12 mouse cellular contexts compared by ENCODE assay signal in genomic region chr13:110683259-110684041, GRCm38 (mm10).
DNase-seq lines count a peak whose midpoint lies in the region; ATAC-seq and TF ChIP-seq lines count a peak whose summit lies in the region.
"Had no signal": no experiment of that assay in that cellular context is flagged by ENCODE, and none has a peak within 500 bp of the region (broad histone marks: within the 10 kb centered on the region; RNA-seq: fewer than 3 reads in every experiment).

No protein-coding gene starts in this region.

- no peak overlapping the region for H3K4me2 ChIP-seq in intestine, postnatal 0 days (replicated peaks; ENCODE audit: low read depth)
- H3K4me2 ChIP-seq in lung, postnatal 0 days (replicated peaks; ENCODE audit: low read depth, low read length) = no peak overlapping the region
- H3K4me2 ChIP-seq: embryonic facial prominence, embryonic 12.5 days; limb, embryonic 15.5 days; midbrain, embryonic 12.5 days had no signal

- no peak for ATAC-seq in intestine, postnatal 0 days
- peak; percentile 90 for ATAC-seq in lung, postnatal 0 days
- ATAC-seq: inflammation-experienced regulatory T-cells, adult 6 months had no signal

- H3K27me3 ChIP-seq in intestine, postnatal 0 days (replicated peaks; ENCODE audit: control insufficient read depth, insufficient read depth, low read length) = no peaks in the 10 kb centered on the region
- no peaks in the 10 kb centered on the region for H3K27me3 ChIP-seq in lung, postnatal 0 days (replicated peaks; ENCODE audit: insufficient read depth, low read length)
- no peaks in the 10 kb centered on the region; the same call in 1 of the 2 replicates for H3K27me3 ChIP-seq in cerebellum, adult 2 months (ENCODE audit: control insufficient read depth, insufficient read depth, low read length)
- H3K27me3 ChIP-seq: embryonic facial prominence, embryonic 12.5 days; limb, embryonic 15.5 days had no signal

- H3K9ac ChIP-seq in intestine, postnatal 0 days (ENCODE audit: low read depth, low read length) = no peak overlapping the region
- no peak overlapping the region for H3K9ac ChIP-seq in lung, postnatal 0 days (replicated peaks; ENCODE audit: low read depth)
- H3K9ac ChIP-seq: embryonic facial prominence, embryonic 12.5 days; limb, embryonic 15.5 days; midbrain, embryonic 12.5 days had no signal

- H3K4me3 ChIP-seq in intestine, postnatal 0 days (ENCODE audit: low read depth, low read length) = no peak overlapping the region
- H3K4me3 ChIP-seq in lung, postnatal 0 days (ENCODE audit: low read depth, low read length) = no peak overlapping the region
- H3K4me3 ChIP-seq in cerebellum, adult 2 months (replicated peaks; ENCODE audit: insufficient read depth, low read depth, low read length) = no peak overlapping the region
- H3K4me3 ChIP-seq: embryonic facial prominence, embryonic 12.5 days; limb, embryonic 15.5 days; midbrain, embryonic 12.5 days had no signal

- peak; percentile 97 for TF ChIP-seq EP300 in lung, postnatal 0 days (IDR thresholded peaks at IDR 0.05)

- H3K36me3 ChIP-seq in intestine, postnatal 0 days (ENCODE audit: control insufficient read depth, insufficient read depth) = no peaks in the 10 kb centered on the region
- no peaks in the 10 kb centered on the region for H3K36me3 ChIP-seq in lung, postnatal 0 days (ENCODE audit: insufficient read depth, low read length)
- H3K36me3 ChIP-seq: embryonic facial prominence, embryonic 12.5 days; limb, embryonic 15.5 days; midbrain, embryonic 12.5 days had no signal

- H3K4me1 ChIP-seq in intestine, postnatal 0 days (replicated peaks; ENCODE audit: control insufficient read depth, insufficient read depth, low read length) = no peaks in the 10 kb centered on the region
- no peaks in the 10 kb centered on the region; the same call in 1 of the 2 replicates for H3K4me1 ChIP-seq in lung, postnatal 0 days (ENCODE audit: insufficient read depth, low read depth, low read length)
- no peaks in the 10 kb centered on the region for H3K4me1 ChIP-seq in cerebellum, adult 2 months (ENCODE audit: control insufficient read depth, insufficient read depth, low read length)
- H3K4me1 ChIP-seq: embryonic facial prominence, embryonic 12.5 days; limb, embryonic 15.5 days; midbrain, embryonic 12.5 days had no signal

- WGBS in intestine, postnatal 0 days = 69% methylated on average over 11 of the region's 11 CpGs
- WGBS in lung, postnatal 0 days = 46% methylated on average over 11 of the region's 11 CpGs
- WGBS in cerebellum, adult 2 months = 90% methylated on average over 11 of the region's 11 CpGs

- no peak overlapping the region for H3K27ac ChIP-seq in intestine, postnatal 0 days (ENCODE audit: low read depth, low read length)
- H3K27ac ChIP-seq in lung, postnatal 0 days (ENCODE audit: low read length) = no peak overlapping the region; the same call in 1 of the 2 replicates
- no peak overlapping the region for H3K27ac ChIP-seq in cerebellum, adult 2 months (ENCODE audit: insufficient read depth, low read length)
- H3K27ac ChIP-seq: embryonic facial prominence, embryonic 12.5 days; limb, embryonic 15.5 days; midbrain, embryonic 12.5 days had no signal

- TF ChIP-seq CTCF in intestine, postnatal 0 days (IDR thresholded peaks at IDR 0.05; ENCODE audit: low read depth) = peak; percentile 21; the same call in 1 of the 2 replicates
- 0 out of 2 replicates have a peak, but pooled peaks have one; percentile 2 for TF ChIP-seq CTCF in lung, postnatal 0 days (IDR thresholded peaks at IDR 0.05)
- no peak for TF ChIP-seq CTCF in cerebellum, adult 2 months (IDR thresholded peaks at IDR 0.05; ENCODE audit: borderline replicate concordance, insufficient read depth, low read depth, low read length)

- no peaks in the 10 kb centered on the region for H3K9me3 ChIP-seq in intestine, postnatal 0 days (ENCODE audit: control insufficient read depth)
- no peaks in the 10 kb centered on the region for H3K9me3 ChIP-seq in lung, postnatal 0 days (ENCODE audit: low read length)
- H3K9me3 ChIP-seq: embryonic facial prominence, embryonic 12.5 days; limb, embryonic 15.5 days; midbrain, embryonic 12.5 days had no signal

- peak; percentile 6 for DNase-seq in adrenal gland, postnatal 10 days
- DNase-seq in adrenal gland, postnatal 25 days = no peak
- DNase-seq in left cerebral cortex, adult 11 months (ENCODE audit: low spot score) = peak; percentile 18
- no peak for DNase-seq in left cerebral cortex, adult 8-10 months (ENCODE audit: low spot score in 2 of 2)
- peak; percentile 79 for DNase-seq in lung, postnatal 0 days (ENCODE audit: low spot score)
- DNase-seq in cerebellum, adult 2 months = no peak
- no peak for DNase-seq in Muller cell, postnatal 12 days (ENCODE audit: inconsistent ontology term)

- no peak for TF ChIP-seq POLR2A in cerebellum, adult 2 months (IDR thresholded peaks at IDR 0.05; ENCODE audit: borderline replicate concordance, insufficient read depth, low read length)

Comparison
In these comparisons a context has a peak if more than half of its experiments do, and no peak if none do; other contexts are left out.
1. DNase-seq: peak in adrenal gland, postnatal 10 days (single experiment), left cerebral cortex, adult 11 months (single experiment) and lung, postnatal 0 days (single experiment); none in adrenal gland, postnatal 25 days (single experiment), left cerebral cortex, adult 8-10 months (0 of 2), cerebellum, adult 2 months (0 of 2) and Muller cell, postnatal 12 days (single experiment).